Mouse (Mus musculus) thymus, postnatal 14 days (tissue): ENCODE results near the gene Gzmm.

Experiments
- DNase-seq: peaks from one replicate; pipeline ENCODE4 v3.0.0; 2021

The Gzmm gene

DNA sequence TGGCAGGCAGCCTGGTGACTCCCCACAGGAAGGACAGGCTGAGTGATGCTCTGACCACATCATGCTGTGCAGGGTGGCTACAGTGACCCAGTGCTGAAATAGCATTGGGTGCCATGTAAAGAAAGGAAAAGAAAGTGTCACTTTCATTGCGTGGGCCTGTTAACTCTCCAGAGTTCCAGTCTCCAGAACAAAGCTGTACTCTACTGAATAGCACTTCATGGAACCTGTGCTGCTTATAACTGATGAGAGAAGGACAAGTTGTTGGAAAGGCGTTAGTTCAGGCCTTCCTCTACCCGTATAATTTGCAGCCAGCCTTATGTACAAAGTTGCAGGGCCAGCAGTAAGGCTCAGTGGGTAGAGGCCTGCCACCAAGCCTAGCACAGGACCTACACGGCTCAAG is at the start of gene Gzmm:
Gene Gzmm, plus strand, starts transcription at position 301 of the 400 bp plus-strand sequence.
- DNase-seq = no peak

DNA sequence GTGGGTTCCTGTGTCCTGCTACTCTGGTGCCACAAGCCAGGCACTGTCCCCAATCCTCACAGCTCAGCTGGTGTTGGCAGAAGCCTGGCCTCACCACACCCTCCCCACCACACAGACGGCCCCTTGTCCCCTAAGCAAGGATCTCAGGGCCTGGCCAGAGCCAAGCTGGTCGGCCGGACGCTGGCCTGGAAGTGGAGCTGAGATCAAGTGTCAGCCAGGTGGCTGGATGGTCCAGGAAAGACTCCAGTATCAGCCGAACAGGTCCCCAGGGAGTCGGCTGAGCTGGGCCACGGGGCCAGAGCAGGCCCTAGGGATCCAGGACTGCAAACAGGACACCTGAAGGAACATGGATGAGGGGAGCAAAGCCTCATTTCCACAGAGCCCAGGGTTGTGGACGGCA is 43.1 kb upstream of the Gzmm start, which contains the start of gene Odf3l2:
Gene Odf3l2, minus strand, starts transcription at position 28 of the 400 bp plus-strand sequence.
- DNase-seq = no peak

DNA sequence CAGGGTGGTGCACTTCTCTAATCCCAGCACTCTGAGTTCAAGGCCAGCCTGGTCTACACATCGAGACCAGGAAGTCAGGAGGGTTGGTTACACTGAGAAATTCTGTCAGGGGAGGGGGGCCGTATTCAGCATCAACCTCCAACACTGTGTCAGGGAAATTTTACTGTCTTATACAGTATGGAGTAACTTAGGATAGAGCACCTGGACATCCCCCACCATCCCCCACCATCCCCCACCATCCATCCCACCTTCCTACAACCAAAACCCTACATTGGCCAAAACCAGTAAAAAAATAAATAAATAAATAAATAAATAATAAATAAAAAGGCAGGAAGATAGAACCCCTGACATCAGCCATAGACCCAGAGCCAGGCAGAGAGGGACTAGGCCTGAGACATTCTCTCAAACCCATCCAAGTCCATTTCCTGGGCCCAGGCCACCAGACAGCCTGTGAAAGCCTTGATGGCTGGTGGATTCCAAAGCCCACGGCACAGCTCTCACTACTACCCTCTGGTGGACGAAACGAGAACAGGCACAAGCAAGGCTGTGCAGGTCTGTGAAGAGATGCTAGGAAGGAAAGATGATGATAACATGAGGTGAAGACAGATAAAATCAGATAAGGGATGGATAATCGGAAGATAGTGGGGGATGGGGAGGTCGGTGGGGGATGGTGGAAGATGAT is 39.6 kb upstream of the Gzmm start:
- peak; percentile 68 for DNase-seq

DNA sequence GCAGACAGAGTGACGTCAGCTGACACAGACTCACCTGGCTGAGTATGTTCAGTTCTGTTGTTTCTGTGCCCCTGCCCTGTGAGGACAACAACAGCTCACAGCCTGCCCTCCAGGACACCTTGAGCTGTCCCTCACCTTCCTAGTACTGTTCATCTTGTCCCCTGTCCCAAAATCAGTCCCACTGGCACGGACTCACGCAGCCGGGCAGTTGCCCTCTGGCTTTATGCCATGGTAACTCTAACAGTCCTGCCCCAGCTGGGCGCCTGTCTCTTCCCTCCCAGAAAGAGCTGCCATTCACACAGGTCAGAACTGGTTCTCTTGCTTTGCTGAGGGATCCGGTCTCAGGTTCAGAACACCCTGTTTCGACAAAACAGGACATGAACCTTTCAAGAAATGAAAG is 36.0 kb upstream of the Gzmm start:
- DNase-seq = no peak

DNA sequence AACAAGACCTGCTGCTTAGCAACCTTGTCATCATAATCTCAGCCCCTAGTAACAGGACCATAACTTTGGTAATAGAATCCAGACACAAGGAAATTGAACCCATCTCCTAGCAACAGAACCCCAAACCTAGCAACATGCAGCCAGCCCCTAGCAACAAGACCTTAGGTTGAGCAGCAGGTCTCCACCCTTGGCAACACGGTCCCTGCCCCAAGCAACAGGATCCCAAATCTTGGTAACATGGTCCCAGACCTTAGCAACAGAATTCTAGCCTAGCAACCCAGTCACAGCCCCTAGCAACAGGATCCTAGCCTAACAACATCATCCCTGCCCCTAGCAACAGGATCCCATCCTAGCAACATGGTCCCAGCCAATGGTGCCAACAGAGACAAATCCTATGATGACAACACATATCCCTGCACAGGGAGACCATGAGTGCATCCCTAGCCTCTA is 33.8 kb upstream of the Gzmm start:
- DNase-seq = no peak

DNA sequence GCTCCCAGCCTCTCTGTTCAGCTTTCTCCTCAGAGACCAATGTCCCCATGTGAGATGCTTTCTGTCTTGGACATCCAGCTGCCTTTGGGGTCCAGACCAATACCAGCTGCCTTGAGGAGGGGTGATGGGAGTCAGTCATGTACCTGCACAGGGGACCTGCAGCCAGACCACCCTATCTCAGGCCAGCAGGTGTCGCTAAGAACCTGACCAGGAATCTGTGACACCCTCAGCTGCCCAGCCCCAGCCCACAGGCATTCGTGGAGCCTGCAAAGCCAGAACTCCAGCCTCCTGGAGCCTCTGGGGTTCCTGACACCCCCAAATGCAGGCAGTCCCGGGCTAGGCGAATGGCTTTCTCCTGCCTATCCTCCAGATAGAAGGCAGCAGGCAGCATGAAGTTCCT is 30.0 kb upstream of the Gzmm start:
- DNase-seq = peak; percentile 57

DNA sequence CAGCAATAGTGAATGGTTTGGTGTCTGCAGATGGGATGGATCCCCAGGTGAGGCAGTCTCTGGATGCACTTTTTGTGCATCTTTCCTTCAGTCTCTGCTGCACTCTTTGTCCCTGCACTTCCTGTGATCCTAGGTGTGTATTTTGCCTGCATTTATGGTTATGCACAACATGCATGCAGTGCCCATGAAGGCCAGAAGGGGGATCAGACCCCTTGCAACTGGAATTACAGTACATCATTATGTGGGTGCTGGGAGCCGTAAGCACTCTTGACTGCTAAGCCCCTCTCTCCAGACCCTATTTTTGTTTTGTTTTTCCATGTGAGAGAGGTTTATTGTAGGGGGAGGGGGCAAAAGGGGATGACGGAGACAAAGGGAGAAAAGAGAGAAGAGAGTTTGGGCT is 28.5 kb upstream of the Gzmm start:
- DNase-seq = peak; percentile 24

DNA sequence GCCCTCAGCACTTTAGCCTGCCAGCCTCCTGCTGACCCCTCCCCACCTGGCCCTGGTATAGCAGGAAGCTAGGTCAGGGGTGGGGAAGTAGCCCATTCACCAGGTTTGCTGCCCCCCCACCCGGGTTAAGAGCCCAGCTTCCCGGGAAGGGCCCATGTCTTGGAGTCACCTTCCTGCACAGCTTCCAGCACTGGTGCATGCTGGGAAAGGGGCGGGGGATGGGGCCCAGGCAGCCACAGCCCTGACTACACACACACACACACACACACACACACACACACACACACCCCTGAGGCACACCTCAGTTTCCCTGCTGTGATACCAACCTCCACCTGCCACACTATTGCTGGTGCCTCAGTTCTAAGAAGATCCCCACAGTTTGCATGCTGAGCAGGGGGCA is 27.0 kb upstream of the Gzmm start:
- DNase-seq = peak; percentile 10

DNA sequence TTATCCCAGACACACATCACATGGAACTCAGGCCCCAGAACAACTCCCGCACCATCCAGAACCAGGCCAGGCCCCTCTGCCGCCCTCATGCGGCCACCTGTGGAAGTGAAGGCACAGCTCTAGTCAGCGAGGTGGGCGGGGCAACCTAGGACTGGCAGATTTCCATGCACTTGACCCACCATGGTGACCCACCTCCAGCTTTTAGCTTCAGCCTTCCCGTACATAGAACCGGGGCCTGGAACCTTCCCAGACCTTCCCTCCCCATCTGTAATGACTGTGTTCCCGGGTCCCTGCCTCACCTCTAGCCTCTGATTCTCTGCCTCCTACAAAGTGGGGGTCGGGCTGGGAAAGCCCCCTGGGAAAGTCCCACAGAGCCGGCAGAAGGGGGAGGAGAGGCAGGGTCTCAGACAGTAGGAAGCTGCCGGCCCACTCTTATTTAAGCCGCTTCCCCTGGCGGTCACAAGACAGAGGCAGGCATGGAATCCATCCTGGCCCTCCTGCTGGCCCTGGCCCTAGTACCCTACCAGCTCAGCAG is 24.6 kb upstream of the Gzmm start, which contains the start of gene Madcam1:
Gene Madcam1, plus strand, starts transcription at position 429 of the 535 bp plus-strand sequence.
- peak; percentile 75 for DNase-seq

DNA sequence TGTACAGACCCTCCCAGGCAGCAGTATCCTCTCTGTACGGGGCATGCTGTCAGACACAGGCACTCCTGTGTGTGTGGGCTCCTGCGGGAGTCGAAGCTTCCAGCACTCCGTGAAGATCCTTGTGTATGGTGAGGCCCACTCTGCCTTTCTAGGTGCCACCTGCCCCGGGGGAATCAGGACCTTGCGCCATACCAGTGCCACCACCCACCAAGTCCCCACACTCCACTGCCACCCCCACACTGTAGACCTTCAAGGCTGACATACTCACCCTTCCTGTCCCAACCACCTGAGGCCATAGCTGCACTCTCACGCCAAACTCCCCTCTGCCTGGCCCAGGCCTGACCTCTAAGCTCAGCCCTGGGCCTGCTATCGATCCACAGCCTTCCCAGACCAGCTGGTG is 23.8 kb upstream of the Gzmm start:
- no peak for DNase-seq

DNA sequence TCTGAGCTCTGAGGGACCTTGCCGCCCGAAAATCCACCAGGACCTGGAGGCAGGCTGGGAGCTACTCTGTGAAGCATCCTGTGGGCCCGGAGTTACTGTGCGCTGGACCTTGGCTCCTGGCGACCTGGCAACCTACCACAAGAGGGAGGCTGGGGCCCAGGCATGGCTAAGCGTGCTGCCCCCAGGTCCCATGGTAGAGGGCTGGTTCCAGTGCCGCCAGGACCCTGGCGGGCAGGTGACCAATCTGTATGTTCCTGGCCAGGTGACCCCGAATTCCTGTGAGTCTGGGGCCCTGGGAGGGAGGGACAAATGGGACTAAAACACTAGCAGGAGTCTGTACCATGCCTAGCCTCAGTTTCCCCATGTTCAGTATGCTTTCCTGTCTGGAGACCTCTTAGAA is 22.3 kb upstream of the Gzmm start:
- DNase-seq = no peak

DNA sequence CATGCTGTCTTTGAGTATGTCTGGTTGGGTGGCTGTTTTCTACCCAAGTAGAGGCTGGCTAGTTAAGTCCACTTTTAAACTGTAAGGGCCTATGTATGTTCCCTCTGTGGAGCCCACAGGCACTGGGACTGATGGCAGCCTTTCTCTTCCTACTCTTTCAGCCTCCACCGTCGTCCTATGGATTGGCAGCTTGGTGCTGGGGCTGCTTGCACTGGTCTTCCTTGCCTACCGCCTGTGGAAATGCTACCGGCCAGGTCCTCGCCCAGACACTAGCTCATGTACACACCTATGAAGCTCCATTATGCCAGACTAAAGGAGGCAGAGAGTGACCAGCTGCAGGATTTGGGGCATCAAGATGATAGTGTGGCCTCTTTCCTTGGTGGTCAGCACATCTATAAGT is 20.7 kb upstream of the Gzmm start:
- no peak for DNase-seq

DNA sequence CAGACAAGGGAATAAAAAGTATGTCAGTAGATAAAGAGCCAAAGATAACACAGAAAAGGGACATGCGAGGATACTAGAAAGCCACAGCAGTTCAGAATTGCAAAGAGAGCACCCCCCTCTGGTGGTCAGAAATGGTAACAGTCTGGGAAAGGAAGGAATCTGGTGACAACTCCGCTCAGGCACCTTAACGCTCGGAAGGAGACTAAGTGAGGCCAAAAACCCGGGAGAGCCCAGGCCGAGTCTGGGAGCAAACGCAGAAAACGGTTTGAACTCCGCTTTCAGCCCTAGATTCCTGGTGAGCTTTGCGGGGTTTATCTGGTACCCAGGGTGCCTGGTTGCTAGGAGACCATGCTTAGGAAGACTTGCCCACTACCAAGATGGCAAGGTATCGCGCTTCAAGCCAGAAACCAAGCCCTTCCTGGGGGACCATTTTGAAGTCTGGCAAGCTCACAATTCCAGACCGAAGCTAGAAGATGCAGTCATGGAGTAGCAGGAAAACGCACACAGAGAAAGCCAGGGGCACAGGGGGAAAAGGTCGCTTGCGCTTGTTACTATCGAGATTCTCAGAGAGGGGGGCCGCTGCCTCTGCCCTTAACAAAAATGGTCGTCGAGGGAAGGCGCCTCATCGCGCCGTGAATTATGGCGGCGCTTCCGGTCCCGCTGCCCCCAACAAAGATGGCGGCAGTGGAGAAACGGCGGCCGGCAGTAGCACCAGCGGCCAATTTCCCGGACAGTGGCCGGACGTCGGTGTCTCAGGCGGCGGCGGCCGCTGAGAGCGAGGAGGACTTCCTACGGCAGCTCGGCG is 19.8 kb upstream of the Gzmm start, which contains the start of gene Tpgs1:
Gene Tpgs1, plus strand, starts transcription at position 599 of the 805 bp plus-strand sequence.
- DNase-seq = peak; percentile 88

DNA sequence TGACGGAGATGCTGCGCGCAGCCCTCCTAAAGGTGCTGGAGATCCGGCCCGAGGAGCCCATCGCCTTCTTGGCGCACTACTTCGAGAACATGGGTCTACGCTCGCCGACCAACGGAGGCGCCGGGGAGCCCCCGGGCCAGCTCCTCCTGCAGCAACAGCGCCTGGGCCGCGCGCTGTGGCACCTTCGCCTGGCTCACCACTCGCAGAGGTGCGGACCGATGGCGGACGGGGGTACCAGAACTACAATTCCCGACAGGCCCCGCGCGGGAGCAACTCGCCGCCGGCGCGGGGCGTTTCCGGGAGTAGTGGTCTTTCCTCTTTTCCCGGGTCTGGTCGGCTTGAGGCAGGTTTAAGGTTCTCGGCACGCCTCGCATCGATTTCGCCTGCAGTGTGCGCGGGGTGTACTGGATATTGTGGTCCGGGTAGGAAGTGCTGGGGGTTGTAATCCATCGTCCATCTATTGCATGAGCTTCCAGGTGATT is 19.2 kb upstream of the Gzmm start:
- peak; percentile 86 for DNase-seq

DNA sequence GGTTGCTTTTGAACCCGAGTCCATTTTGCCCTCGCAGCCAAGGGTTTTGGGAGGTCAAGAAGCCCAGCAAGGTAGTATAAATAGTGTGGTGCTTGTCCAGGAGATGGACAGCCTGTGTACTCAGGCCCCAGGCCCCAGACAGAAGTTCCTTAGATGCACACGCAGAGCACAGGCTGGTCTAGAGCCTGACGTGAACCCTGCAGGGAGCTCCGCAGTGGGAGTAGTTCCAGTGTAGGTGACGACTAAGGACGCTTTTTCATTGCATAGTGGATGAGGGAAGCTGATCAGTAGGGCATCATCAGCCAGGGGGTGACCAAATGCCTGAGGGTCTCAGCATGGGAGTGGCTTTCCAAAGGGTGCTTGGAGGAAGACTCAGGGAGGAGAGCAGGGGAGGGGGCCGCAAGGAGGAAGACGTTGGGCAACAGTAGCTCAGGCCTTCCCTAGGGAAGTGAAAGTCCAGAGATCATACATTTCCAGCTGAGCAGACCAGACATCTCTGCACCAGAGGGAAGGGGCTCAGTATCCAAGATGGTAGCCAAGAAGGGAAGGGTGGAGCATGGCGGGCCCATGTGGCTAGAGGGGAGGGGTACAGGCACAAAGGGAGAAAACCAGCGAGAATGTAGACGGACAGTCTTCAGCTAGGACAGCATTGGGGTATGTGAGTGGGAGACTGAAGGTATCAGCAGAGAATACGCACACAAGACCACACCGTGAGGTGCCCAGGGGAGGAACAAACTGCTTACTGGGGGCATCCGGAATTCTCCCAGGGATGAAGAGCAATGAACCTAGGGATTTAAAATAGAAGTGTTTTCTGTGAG is 18.5 kb upstream of the Gzmm start:
- DNase-seq = no peak

DNA sequence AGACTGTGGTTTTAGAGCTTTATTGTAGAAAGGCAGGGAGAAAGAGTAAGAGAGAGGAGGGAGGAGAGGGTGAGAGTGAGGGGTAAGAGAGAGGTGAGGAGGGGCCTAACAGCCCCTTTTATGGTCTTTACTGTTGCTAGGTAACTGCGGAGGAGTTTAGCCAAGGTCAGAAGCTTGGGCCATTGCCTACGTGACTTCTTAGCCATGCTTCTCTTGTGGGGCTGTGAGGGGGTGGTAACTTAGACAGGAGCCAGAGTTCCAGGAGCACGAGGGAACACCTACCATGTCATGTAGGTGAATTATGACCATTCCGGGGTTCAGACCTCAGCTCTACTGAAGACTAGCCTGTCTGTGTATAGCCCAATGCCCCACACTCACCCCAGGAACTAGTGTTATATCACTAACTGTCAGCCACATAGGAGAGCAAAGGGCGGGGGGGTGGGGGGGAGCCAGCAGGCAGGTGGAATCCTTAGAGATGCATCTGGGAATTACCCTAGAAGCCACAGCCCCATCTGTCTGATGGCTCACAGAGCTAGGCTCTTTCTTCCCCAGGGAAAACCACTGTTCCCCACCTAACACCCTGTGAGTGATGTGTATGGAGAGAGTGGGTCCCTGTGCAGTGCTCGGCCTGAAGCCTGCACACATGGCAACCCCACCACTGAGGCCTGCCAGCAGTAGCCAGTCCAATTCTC is 17.3 kb upstream of the Gzmm start:
- DNase-seq = no peak

DNA sequence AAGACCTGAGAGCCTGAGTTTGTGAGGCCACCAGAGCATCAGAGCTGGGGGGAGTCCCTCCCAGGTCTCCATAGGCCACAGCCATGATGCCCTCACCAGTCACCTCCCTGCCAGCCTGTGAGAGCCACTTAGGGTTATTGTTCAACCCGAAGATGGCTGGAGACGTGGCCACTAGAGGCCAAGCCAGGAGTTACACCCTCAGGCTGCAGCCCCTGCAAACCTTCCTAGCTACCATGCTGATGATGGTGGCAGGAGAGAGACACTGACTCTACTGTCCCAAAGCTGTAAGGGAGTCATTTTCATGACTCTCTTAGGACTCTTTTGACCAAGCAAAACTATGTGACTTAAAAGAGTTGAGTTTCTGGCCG is 16.7 kb upstream of the Gzmm start:
- DNase-seq = no peak

DNA sequence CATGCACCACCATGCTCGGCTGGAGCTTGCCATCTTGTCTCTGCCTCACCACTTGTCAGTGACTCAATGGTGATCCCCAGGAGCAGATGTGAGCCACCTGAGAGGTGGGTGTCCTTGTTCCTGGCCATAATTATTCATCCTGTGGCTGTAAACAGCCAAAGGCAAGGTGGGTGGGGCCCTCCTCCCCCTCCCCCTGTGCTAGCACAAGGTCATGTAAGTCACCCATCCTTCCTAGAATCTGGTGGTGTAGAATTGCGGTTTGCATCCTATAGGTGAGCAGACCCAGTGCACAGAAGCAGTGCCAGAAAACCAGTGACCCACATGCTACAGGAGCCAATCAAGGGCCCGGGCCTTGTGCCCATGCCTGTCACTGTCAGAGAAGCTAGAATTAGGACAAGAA is 15.8 kb upstream of the Gzmm start:
- no peak for DNase-seq

DNA sequence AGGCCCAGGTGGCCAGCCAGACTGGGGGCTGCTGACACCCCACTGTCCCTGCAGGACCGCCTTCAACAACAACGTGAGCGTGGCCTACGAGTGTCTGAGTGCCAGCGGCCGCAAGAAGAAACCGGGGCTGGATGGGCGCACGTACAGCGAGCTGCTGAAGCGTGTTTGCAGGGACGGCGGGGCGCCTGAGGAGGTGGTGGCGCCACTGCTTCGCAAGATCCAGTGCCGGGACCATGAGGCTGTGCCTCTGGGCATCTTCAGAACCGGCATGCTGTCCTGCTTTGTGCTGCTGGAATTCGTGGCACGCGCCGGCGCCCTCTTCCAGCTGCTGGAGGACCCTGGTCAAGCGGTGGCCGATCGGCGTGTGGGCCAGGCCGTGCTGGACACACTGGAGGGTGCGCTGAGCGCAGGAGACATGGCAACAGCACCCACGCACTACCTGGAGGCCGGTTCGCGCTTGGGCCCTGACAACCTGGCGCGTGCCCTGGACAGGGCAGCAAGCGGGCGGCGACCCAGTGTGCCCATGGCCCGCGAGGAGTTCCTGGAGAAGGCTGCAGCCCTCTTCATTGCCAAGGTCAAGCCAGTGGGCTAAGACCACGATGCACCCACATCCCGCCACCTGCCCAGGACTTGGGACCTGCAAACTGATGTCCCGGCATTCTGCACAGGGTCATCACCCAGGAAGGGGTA is 13.3 kb upstream of the Gzmm start:
- DNase-seq = no peak

DNA sequence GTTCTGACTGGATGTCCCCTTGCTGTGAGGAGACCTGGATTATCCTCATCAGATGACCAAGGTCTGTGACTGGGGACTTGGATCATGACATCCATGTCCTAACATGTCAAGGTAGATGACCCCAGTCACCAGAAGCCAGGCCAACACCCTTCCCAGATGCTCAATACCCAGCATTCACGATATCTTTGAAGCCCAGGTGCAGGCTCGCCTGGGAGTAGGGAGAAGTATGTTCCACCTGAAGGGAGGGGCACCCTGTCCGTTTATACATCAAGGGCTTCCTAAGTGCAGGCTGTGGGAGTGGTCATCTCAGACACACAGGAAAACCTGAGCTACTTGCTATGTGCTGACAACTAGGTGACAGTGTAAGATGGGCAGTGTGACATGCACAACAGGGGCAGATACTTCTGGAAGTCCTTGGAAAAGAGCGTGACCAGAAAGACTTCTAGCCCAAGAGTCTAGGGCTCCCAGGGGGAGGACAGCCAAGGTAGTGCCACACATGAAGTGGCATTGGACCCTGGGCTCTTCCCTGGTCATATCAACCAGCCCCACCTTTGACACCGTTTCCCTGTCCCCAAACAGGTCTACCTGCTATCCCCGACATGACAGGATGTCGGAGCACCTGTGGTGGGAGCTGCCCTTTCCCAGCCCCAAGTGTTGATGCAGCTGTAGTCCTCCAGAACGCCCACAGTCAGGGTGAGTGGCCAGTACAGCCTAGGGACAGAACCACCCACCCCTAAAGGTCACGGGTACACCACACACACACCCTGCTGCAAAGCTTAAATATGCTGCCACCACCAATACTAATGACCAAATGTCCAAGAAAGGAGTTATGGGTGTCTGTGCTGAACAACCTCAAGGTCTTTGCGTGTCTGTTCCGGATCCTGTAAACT is 8.0 kb upstream of the Gzmm start:
- DNase-seq = peak; percentile 43
